12 mouse cellular contexts compared by ENCODE assay signal in genomic region chr4:99574021-99574531, GRCm38 (mm10).
A peak's percentile ranks its signal among the peaks of the same experiment; 100 is the strongest.
DNase-seq lines count a peak whose midpoint lies in the region; ATAC-seq and TF ChIP-seq lines count a peak whose summit lies in the region.
"Had no signal": no experiment of that assay in that cellular context is flagged by ENCODE, and none has a peak within 500 bp of the region (broad histone marks: within the 10 kb centered on the region; RNA-seq: fewer than 3 reads in every experiment).

No protein-coding gene starts in this region.

- DNase-seq in lung, postnatal 36 days = no peak
- peak; percentile 21 for DNase-seq in embryo, embryonic 9.5 days (ENCODE audit: extremely low spot score)
- DNase-seq in forebrain, postnatal 0 days = peak; percentile 13
- no peak for DNase-seq in left cerebral cortex, postnatal 25 days (ENCODE audit: low spot score in 2 of 2)
- DNase-seq: kidney, adult 2 months; right cerebral cortex, postnatal 14 days; thymus, postnatal 4 days had no signal

- peaks cover 34% of the 10 kb centered on the region for H3K27me3 ChIP-seq in lung, embryonic 16.5 days (ENCODE audit: control insufficient read depth, insufficient read depth, low read depth, low read length)
- H3K27me3 ChIP-seq in forebrain, postnatal 0 days (ENCODE audit: insufficient read depth, low read length) = peaks cover 43% of the 10 kb centered on the region
- peaks cover 71% of the 10 kb centered on the region for H3K27me3 ChIP-seq in neural tube, embryonic 13.5 days

- H3K9ac ChIP-seq in lung, embryonic 16.5 days (ENCODE audit: low read length) = no peak overlapping the region
- H3K9ac ChIP-seq in forebrain, postnatal 0 days = no peak overlapping the region
- H3K9ac ChIP-seq in neural tube, embryonic 13.5 days = no peak overlapping the region

- WGBS in lung, embryonic 16.5 days = 28% methylated on average over 11 of the region's 11 CpGs
- WGBS in forebrain, postnatal 0 days = 8% methylated on average over 11 of the region's 11 CpGs
- 6% methylated on average over 11 of the region's 11 CpGs for WGBS in neural tube, embryonic 13.5 days

- ATAC-seq in lung, embryonic 16.5 days (ENCODE audit: low read depth) = peak; percentile 84
- ATAC-seq in forebrain, postnatal 0 days = no peak
- peak; percentile 64 for ATAC-seq in neural tube, embryonic 13.5 days (ENCODE audit: low read depth)
- no peak for ATAC-seq in erythroblast, adult 5-6 weeks (replicated peaks; ENCODE audit: low FRiP score, poor library complexity, severe bottlenecking)
- ATAC-seq in megakaryocyte-erythroid progenitor cell, adult 5-6 weeks (replicated peaks; ENCODE audit: low FRiP score, low TSS enrichment, poor library complexity, severe bottlenecking) = no peak

- no peaks in the 10 kb centered on the region for H3K36me3 ChIP-seq in lung, embryonic 16.5 days (ENCODE audit: control insufficient read depth, insufficient read depth, low read length)
- H3K36me3 ChIP-seq in forebrain, postnatal 0 days (ENCODE audit: insufficient read depth) = no peaks in the 10 kb centered on the region
- H3K36me3 ChIP-seq in neural tube, embryonic 13.5 days = no peaks in the 10 kb centered on the region

- no peak for TF ChIP-seq CTCF in forebrain, postnatal 0 days (IDR thresholded peaks at IDR 0.05; ENCODE audit: low read depth)

- peaks cover 6% of the 10 kb centered on the region for H3K4me1 ChIP-seq in lung, embryonic 16.5 days (replicated peaks; ENCODE audit: control insufficient read depth, insufficient read depth, low read length)
- H3K4me1 ChIP-seq in forebrain, postnatal 0 days (ENCODE audit: insufficient read depth) = peaks cover 6% of the 10 kb centered on the region
- peaks cover 32% of the 10 kb centered on the region for H3K4me1 ChIP-seq in neural tube, embryonic 13.5 days (replicated peaks)

- no peak overlapping the region for H3K27ac ChIP-seq in lung, embryonic 16.5 days (ENCODE audit: low read length)
- H3K27ac ChIP-seq in forebrain, postnatal 0 days (ENCODE audit: low read depth, low read length) = no peak overlapping the region
- no peak overlapping the region for H3K27ac ChIP-seq in neural tube, embryonic 13.5 days (replicated peaks)

- intact Hi-C loops in left cerebral cortex, postnatal 25 days (cut with DNase I) = loop anchor here (5.0 kb wide), 1 partner anchor 78 kb away; no protein-coding TSS in a partner anchor

- H3K9me3 ChIP-seq in lung, embryonic 16.5 days (ENCODE audit: control insufficient read depth, low read length) = no peaks in the 10 kb centered on the region
- H3K9me3 ChIP-seq in forebrain, postnatal 0 days (ENCODE audit: low read length) = no peaks in the 10 kb centered on the region
- no peaks in the 10 kb centered on the region for H3K9me3 ChIP-seq in neural tube, embryonic 13.5 days

- H3K4me2 ChIP-seq in lung, embryonic 16.5 days (ENCODE audit: low read depth, low read length) = no peak overlapping the region
- H3K4me2 ChIP-seq in forebrain, postnatal 0 days (ENCODE audit: low read depth) = no peak overlapping the region
- H3K4me2 ChIP-seq in neural tube, embryonic 13.5 days = no peak overlapping the region

- H3K4me3 ChIP-seq in lung, embryonic 16.5 days (ENCODE audit: low read length) = no peak overlapping the region
- no peak overlapping the region for H3K4me3 ChIP-seq in forebrain, postnatal 0 days (ENCODE audit: low read depth, low read length)
- H3K4me3 ChIP-seq in neural tube, embryonic 13.5 days = no peak overlapping the region
- H3K4me3 ChIP-seq: myocyte had no signal

Comparison
In these comparisons a context has a peak if more than half of its experiments do, and no peak if none do; other contexts are left out.
1. ATAC-seq: peak in lung, embryonic 16.5 days (single experiment) and neural tube, embryonic 13.5 days (single experiment); none in forebrain, postnatal 0 days (single experiment), erythroblast, adult 5-6 weeks (single experiment) and megakaryocyte-erythroid progenitor cell, adult 5-6 weeks (single experiment).
2. DNase-seq: peak in embryo, embryonic 9.5 days (single experiment) and forebrain, postnatal 0 days (single experiment); none in lung, postnatal 36 days (single experiment) and left cerebral cortex, postnatal 25 days (0 of 2).